Mouse (Mus musculus) MN1 (cell line): Measurements from ENCODE around the gene Lgals3bp.

ENCODE experiments used
- DNase-seq: peaks from one replicate; pipeline ENCODE4 v3.0.0-alpha.2; 2016; ENCODE audit warnings: low spot score

The Lgals3bp gene

GRCm38 (mm10) chr11:118401760-118402280 lies at the start of gene Lgals3bp:
Gene Lgals3bp, minus strand, starts transcription at chr11:118402092.
- peak; percentile 86 for DNase-seq

GRCm38 (mm10) chr11:118451211-118451610 lies 49.3 kb upstream of the Lgals3bp start:
- DNase-seq, result no peak

- DNase-seq, result no peak
These were observed 46.5 kb upstream of the Lgals3bp start for GRCm38 (mm10) chr11:118448385-118448784.

GRCm38 (mm10) chr11:118447346-118447745 lies 45.5 kb upstream of the Lgals3bp start:
- DNase-seq, result no peak

- peak; percentile 76 for DNase-seq
These were observed 44.0 kb upstream of the Lgals3bp start for GRCm38 (mm10) chr11:118445843-118446242.

- DNase-seq, result peak; percentile 76
These were observed 41.5 kb upstream of the Lgals3bp start for GRCm38 (mm10) chr11:118443201-118443970.

- no peak for DNase-seq
These were observed 40.8 kb upstream of the Lgals3bp start for GRCm38 (mm10) chr11:118442691-118443090.

GRCm38 (mm10) chr11:118438665-118439414 lies 36.9 kb upstream of the Lgals3bp start:
- peak; percentile 29 for DNase-seq

- DNase-seq, result peak; percentile 75
These were observed 34.6 kb upstream of the Lgals3bp start for GRCm38 (mm10) chr11:118436471-118436935.

GRCm38 (mm10) chr11:118434093-118434492 lies 32.2 kb upstream of the Lgals3bp start:
- DNase-seq, result no peak

GRCm38 (mm10) chr11:118433398-118433868 lies 31.5 kb upstream of the Lgals3bp start:
- DNase-seq, result no peak

GRCm38 (mm10) chr11:118431100-118431948 lies 29.4 kb upstream of the Lgals3bp start:
- DNase-seq, result peak; percentile 81

- no peak for DNase-seq
These were observed 28.5 kb upstream of the Lgals3bp start for GRCm38 (mm10) chr11:118430291-118430885.

GRCm38 (mm10) chr11:118428944-118429709 lies 27.2 kb upstream of the Lgals3bp start:
- no peak for DNase-seq

- no peak for DNase-seq
These were observed 26.6 kb upstream of the Lgals3bp start for GRCm38 (mm10) chr11:118428460-118428868.

GRCm38 (mm10) chr11:118427986-118428385 lies 26.1 kb upstream of the Lgals3bp start, which contains the start of gene C1qtnf1:
Gene C1qtnf1, plus strand, starts transcription at chr11:118428203.
- no peak for DNase-seq

GRCm38 (mm10) chr11:118427266-118427779 lies 25.4 kb upstream of the Lgals3bp start:
- peak; percentile 34 for DNase-seq

- DNase-seq, result no peak
These were observed 24.9 kb upstream of the Lgals3bp start for GRCm38 (mm10) chr11:118426765-118427164.

GRCm38 (mm10) chr11:118424621-118425335 lies 22.9 kb upstream of the Lgals3bp start:
- DNase-seq, result no peak
